Comparison of ENCODE assay signal across 19 mouse cellular contexts in genomic region chr7:29118142-29118851, GRCm38 (mm10). TPM values are rescaled to one million over a fixed set of nuclear protein-coding genes. Genes with fewer than 3 reads are reported as not detected.
DNase-seq lines count a peak whose midpoint lies in the region; ATAC-seq and TF ChIP-seq lines count a peak whose summit lies in the region.
"Had no signal": no experiment of that assay in that cellular context is flagged by ENCODE, and none has a peak within 500 bp of the region (broad histone marks: within the 10 kb centered on the region; RNA-seq: fewer than 3 reads in every experiment).

No protein-coding gene starts in this region.

- no peak overlapping the region for H3K9ac ChIP-seq in kidney, embryonic 16.5 days (replicated peaks; ENCODE audit: low read length)
- H3K9ac ChIP-seq in ES-Bruce4 (ENCODE audit: low read depth, poor library complexity, severe bottlenecking) (no peak overlapping the region), ES-E14 (ENCODE audit: insufficient read depth, low read depth, low read length, poor library complexity, severe bottlenecking) (no peak overlapping the region)
- H3K9ac ChIP-seq in limb, embryonic 11.5 days (ENCODE audit: low read length): 0 out of 2 replicates have a peak overlapping the region, but pooled peaks have one; percentile 7
- H3K9ac ChIP-seq in midbrain, embryonic 16.5 days (ENCODE audit: low read depth, low read length): no peak overlapping the region
- H3K9ac ChIP-seq: embryonic facial prominence, embryonic 15.5 days; liver, postnatal 0 days had no signal

- in situ Hi-C loops in ES-E14 (cut with MboI; ENCODE audit: low sequenced_read_pairs in 2 of 2, unreplicated experiment in 2 of 2): no loop called here

- H3K4me2 ChIP-seq in kidney, embryonic 16.5 days (replicated peaks; ENCODE audit: low read depth, low read length): no peak overlapping the region
- H3K4me2 ChIP-seq in limb, embryonic 11.5 days (ENCODE audit: low read depth, severe bottlenecking): no peak overlapping the region
- H3K4me2 ChIP-seq in midbrain, embryonic 16.5 days (ENCODE audit: low read length): no peak overlapping the region
- H3K4me2 ChIP-seq: embryonic facial prominence, embryonic 15.5 days; midbrain, embryonic 11.5 days had no signal

- H3K27ac ChIP-seq in kidney, embryonic 16.5 days (ENCODE audit: low read length): no peak overlapping the region
- H3K27ac ChIP-seq in ES-Bruce4 (ENCODE audit: insufficient read depth, low read length) (no peak overlapping the region), ES-E14 (ENCODE audit: insufficient read depth, low read depth, low read length, poor library complexity, severe bottlenecking) (no peak overlapping the region)
- H3K27ac ChIP-seq in limb, embryonic 11.5 days (replicated peaks; ENCODE audit: low read depth, low read length): no peak overlapping the region
- no peak overlapping the region for H3K27ac ChIP-seq in midbrain, embryonic 16.5 days (ENCODE audit: low read length)
- H3K27ac ChIP-seq: embryonic facial prominence, embryonic 15.5 days; forebrain, embryonic 10.5 days; left cerebral cortex, adult 2 months had no signal

- TF ChIP-seq EP300 in ES-Bruce4 (IDR thresholded peaks at IDR 0.05; ENCODE audit: insufficient read depth, low read depth, low read length): no peak

- H3K9me3 ChIP-seq in kidney, embryonic 16.5 days (ENCODE audit: low read length): no peaks in the 10 kb centered on the region
- H3K9me3 ChIP-seq in ES-Bruce4 (replicated peaks; ENCODE audit: control insufficient read depth, insufficient read depth, low read length, poor library complexity, severe bottlenecking) (no peaks in the 10 kb centered on the region), ES-E14 (ENCODE audit: control insufficient read depth, insufficient read depth, low read depth, low read length) (no peaks in the 10 kb centered on the region)
- H3K9me3 ChIP-seq in limb, embryonic 11.5 days (ENCODE audit: control insufficient read depth, low read length): no peaks in the 10 kb centered on the region
- no peaks in the 10 kb centered on the region for H3K9me3 ChIP-seq in midbrain, embryonic 16.5 days (replicated peaks; ENCODE audit: control insufficient read depth, low read length, poor library complexity, severe bottlenecking)
- H3K9me3 ChIP-seq: embryonic facial prominence, embryonic 15.5 days; forebrain, embryonic 10.5 days had no signal

- no peak for DNase-seq in kidney, adult 11 months
- peak; percentile 72 for DNase-seq in ES-E14 (ENCODE audit: low read depth, low spot score)
- no peak for DNase-seq in limb, embryonic 11.5 days (ENCODE audit: low spot score)
- DNase-seq in Muller cell, postnatal 12 days (ENCODE audit: inconsistent ontology term): no peak
- DNase-seq: adrenal gland, postnatal 25 days; cerebellum, adult 18-20 months; gastrocnemius, postnatal 14 days; kidney, postnatal 14 days; liver, postnatal 0 days; lung, postnatal 4 days; right cerebral cortex, adult 18-20 months had no signal

- H3K4me3 ChIP-seq in kidney, embryonic 16.5 days (ENCODE audit: low read length): no peak overlapping the region
- peak overlapping the region; percentile 22 for H3K4me3 ChIP-seq in ES-Bruce4 (ENCODE audit: low read depth, low read length)
- H3K4me3 ChIP-seq in ES-E14 (ENCODE audit: insufficient read depth in 1 of 2, low read depth in 1 of 2, low read length in 2 of 2, poor library complexity in 1 of 2, severe bottlenecking in 1 of 2): peak overlapping the region in 1 of 2 experiments; percentile 37; a peak in 2 of 4 replicates
- no peak overlapping the region for H3K4me3 ChIP-seq in limb, embryonic 11.5 days (ENCODE audit: low read depth, low read length)
- no peak overlapping the region for H3K4me3 ChIP-seq in midbrain, embryonic 16.5 days (ENCODE audit: low read depth, low read length)
- H3K4me3 ChIP-seq: embryonic facial prominence, embryonic 15.5 days; forebrain, embryonic 10.5 days; left cerebral cortex, adult 2 months had no signal

- 15% methylated on average over 18 of the region's 18 CpGs for WGBS in kidney, embryonic 16.5 days
- WGBS in limb, embryonic 11.5 days: 10% methylated on average over 18 of the region's 18 CpGs
- 13% methylated on average over 18 of the region's 18 CpGs for WGBS in midbrain, embryonic 16.5 days

- H3K4me1 ChIP-seq in kidney, embryonic 16.5 days (ENCODE audit: insufficient read depth, low read length): no peaks in the 10 kb centered on the region
- H3K4me1 ChIP-seq in ES-Bruce4 (ENCODE audit: control insufficient read depth, insufficient read depth, low read length): peaks cover 2% of the 10 kb centered on the region
- peaks cover 3 to 5% of the 10 kb centered on the region in 2 experiments; a peak in 3 of 4 replicates for H3K4me1 ChIP-seq in ES-E14 (ENCODE audit: control insufficient read depth in 2 of 2, insufficient read depth in 2 of 2, low read length in 2 of 2, poor library complexity in 1 of 2)
- H3K4me1 ChIP-seq in limb, embryonic 11.5 days (ENCODE audit: control insufficient read depth, insufficient read depth, low read length): 0 out of 2 replicates have a peak, but pooled peaks cover 2% of the 10 kb centered on the region
- H3K4me1 ChIP-seq in midbrain, embryonic 16.5 days (ENCODE audit: control insufficient read depth, insufficient read depth, low read length): no peaks in the 10 kb centered on the region
- H3K4me1 ChIP-seq: embryonic facial prominence, embryonic 15.5 days had no signal

- H3K27me3 ChIP-seq in kidney, embryonic 16.5 days (ENCODE audit: insufficient read depth, low read length): no peaks in the 10 kb centered on the region
- no peaks in the 10 kb centered on the region for H3K27me3 ChIP-seq in ES-Bruce4 (ENCODE audit: control insufficient read depth, insufficient read depth, low read length, poor library complexity, severe bottlenecking)
- no peaks in the 10 kb centered on the region for H3K27me3 ChIP-seq in limb, embryonic 11.5 days (ENCODE audit: control insufficient read depth, insufficient read depth, low read length)
- no peaks in the 10 kb centered on the region for H3K27me3 ChIP-seq in midbrain, embryonic 16.5 days (ENCODE audit: control insufficient read depth, insufficient read depth, low read depth, low read length)
- H3K27me3 ChIP-seq: embryonic facial prominence, embryonic 15.5 days had no signal

- TF ChIP-seq POLR2A in ES-Bruce4 (IDR thresholded peaks at IDR 0.05; ENCODE audit: insufficient read depth, low read length): no peak

- no peaks in the 10 kb centered on the region for H3K36me3 ChIP-seq in kidney, embryonic 16.5 days (ENCODE audit: insufficient read depth, low read length)
- H3K36me3 ChIP-seq in ES-Bruce4 (ENCODE audit: control insufficient read depth, insufficient read depth, low read length, poor library complexity, severe bottlenecking) (no peaks in the 10 kb centered on the region), ES-E14 (ENCODE audit: control insufficient read depth, insufficient read depth, low read length, poor library complexity, severe bottlenecking) (no peaks in the 10 kb centered on the region)
- no peaks in the 10 kb centered on the region for H3K36me3 ChIP-seq in limb, embryonic 11.5 days (ENCODE audit: control insufficient read depth, insufficient read depth, low read length)
- H3K36me3 ChIP-seq in midbrain, embryonic 16.5 days (ENCODE audit: control insufficient read depth, insufficient read depth, low read length): no peaks in the 10 kb centered on the region
- H3K36me3 ChIP-seq: embryonic facial prominence, embryonic 15.5 days; forebrain, embryonic 10.5 days had no signal

- no peak for TF ChIP-seq CTCF in ES-Bruce4 (IDR thresholded peaks at IDR 0.05; ENCODE audit: low read depth, low read length)

- peak; percentile 51; the same call in 1 of the 2 replicates for ATAC-seq in kidney, embryonic 16.5 days (ENCODE audit: low FRiP score, low TSS enrichment)
- ATAC-seq in limb, embryonic 11.5 days (ENCODE audit: insufficient number of reproducible peaks, low FRiP score, low TSS enrichment, low read depth): no peak
- no peak for ATAC-seq in midbrain, embryonic 16.5 days
- ATAC-seq: liver, postnatal 0 days had no signal

RNA-seq across cellular contexts. Expression of gene Ryr1, which starts 6.7 kb away (rescaled TPM):
- 0.97 and 1.4 TPM in 2 replicates for polyA plus RNA-seq in kidney, embryonic 16.5 days (2015; fragmentation: Nextera tagmentation; extraction: Ambion mirVana)
- 8.4 and 10.3 TPM in 2 replicates for polyA plus RNA-seq in ES-Bruce4 (2011; ENCODE audit: insufficient read depth, insufficient read length, low read depth, missing spikeins)
- total RNA-seq in ES-E14 (2012; rRNA removed): 5.1 and 8.5 TPM in 2 replicates
- 2.5 and 2.7 TPM in 2 replicates for polyA plus RNA-seq in limb, embryonic 11.5 days (2014; fragmentation: Nextera tagmentation; extraction: Ambion mirVana)
- 11.3 and 14.4 TPM in 2 replicates for polyA plus RNA-seq in midbrain, embryonic 16.5 days (2015; fragmentation: Nextera tagmentation; extraction: Ambion mirVana)
- total RNA-seq: heart, postnatal 25 days had no signal

RNA-seq across cellular contexts. Expression of gene Rasgrp4, which starts 16.4 kb away (rescaled TPM):
- 0.66 and 0.84 TPM in 2 replicates for polyA plus RNA-seq in kidney, embryonic 16.5 days (2015; fragmentation: Nextera tagmentation; extraction: Ambion mirVana)
- 23.0 and 31.5 TPM in 2 replicates for polyA plus RNA-seq in ES-Bruce4 (2011; ENCODE audit: insufficient read depth, insufficient read length, low read depth, missing spikeins)
- total RNA-seq in ES-E14 (2012; rRNA removed): 5.6 and 5.9 TPM in 2 replicates
- polyA plus RNA-seq in limb, embryonic 11.5 days (2014; fragmentation: Nextera tagmentation; extraction: Ambion mirVana): 0.25 and 0.37 TPM in 2 replicates
- polyA plus RNA-seq in midbrain, embryonic 16.5 days (2015; fragmentation: Nextera tagmentation; extraction: Ambion mirVana): 0.83 and 1.0 TPM in 2 replicates

RNA-seq across cellular contexts. Expression of gene Fam98c, which starts 37.7 kb away (rescaled TPM):
- 20.0 and 20.4 TPM in 2 replicates for polyA plus RNA-seq in kidney, embryonic 16.5 days (2015; fragmentation: Nextera tagmentation; extraction: Ambion mirVana)
- 12.6 and 13.3 TPM in 2 replicates for polyA plus RNA-seq in ES-Bruce4 (2011; ENCODE audit: insufficient read depth, insufficient read length, low read depth, missing spikeins)
- total RNA-seq in ES-E14 (2012; rRNA removed): 20.8 and 42.5 TPM in 2 replicates
- polyA plus RNA-seq in limb, embryonic 11.5 days (2014; fragmentation: Nextera tagmentation; extraction: Ambion mirVana): 10.1 and 11.9 TPM in 2 replicates
- 23.7 and 28.3 TPM in 2 replicates for polyA plus RNA-seq in midbrain, embryonic 16.5 days (2015; fragmentation: Nextera tagmentation; extraction: Ambion mirVana)

RNA-seq across cellular contexts. Expression of gene Ggn, which starts 51.7 kb away (rescaled TPM):
- polyA plus RNA-seq in kidney, embryonic 16.5 days (2015; fragmentation: Nextera tagmentation; extraction: Ambion mirVana): 0.94 and 1.0 TPM in 2 replicates
- polyA plus RNA-seq in ES-Bruce4 (2011; ENCODE audit: insufficient read depth, insufficient read length, low read depth, missing spikeins): not detected in 2 replicates
- total RNA-seq in ES-E14 (2012; rRNA removed): 0.67 and 1.2 TPM in 2 replicates
- polyA plus RNA-seq in limb, embryonic 11.5 days (2014; fragmentation: Nextera tagmentation; extraction: Ambion mirVana): 0.23 and 0.81 TPM in 2 replicates
- 0.54 and 1.1 TPM in 2 replicates for polyA plus RNA-seq in midbrain, embryonic 16.5 days (2015; fragmentation: Nextera tagmentation; extraction: Ambion mirVana)
- polyA plus RNA-seq: liver, postnatal 0 days had no signal

RNA-seq across cellular contexts. Expression of gene Spred3, which starts 51.9 kb away (rescaled TPM):
- 3.4 and 4.6 TPM in 2 replicates for polyA plus RNA-seq in kidney, embryonic 16.5 days (2015; fragmentation: Nextera tagmentation; extraction: Ambion mirVana)
- 9.2 and 12.1 TPM in 2 replicates for polyA plus RNA-seq in ES-Bruce4 (2011; ENCODE audit: insufficient read depth, insufficient read length, low read depth, missing spikeins)
- 5.1 and 6.2 TPM in 2 replicates for total RNA-seq in ES-E14 (2012; rRNA removed)
- polyA plus RNA-seq in limb, embryonic 11.5 days (2014; fragmentation: Nextera tagmentation; extraction: Ambion mirVana): 4.7 and 5.1 TPM in 2 replicates
- 10.7 TPM in 2 replicates for polyA plus RNA-seq in midbrain, embryonic 16.5 days (2015; fragmentation: Nextera tagmentation; extraction: Ambion mirVana)

Comparison
In these comparisons a context has a peak if more than half of its experiments do, and no peak if none do; other contexts are left out.
1. RNA of gene Rasgrp4, which starts 16.4 kb away (polyA plus RNA-seq): 23.0 to 31.5 TPM in ES-Bruce4; 0.83 to 1.0 TPM in midbrain, embryonic 16.5 days, 0.66 to 0.84 TPM in kidney, embryonic 16.5 days and 0.25 to 0.37 TPM in limb, embryonic 11.5 days; every median in the first group is over 10 times any median in the second.